Mouse (Mus musculus) splenic B cell, adult 2 months (primary cell): ENCODE data around the gene Gm27021.
A peak's percentile ranks its signal among the peaks of the same experiment; 100 is the strongest.

Experiments used
- DNase-seq: peaks from one replicate; pipeline ENCODE4 v3.0.0-alpha.2; 2011; ENCODE audit warnings: low read depth, low spot score
- H3K27me3 ChIP-seq: 2 replicates; pipeline ENCODE4 v1.6.1; 2012; ENCODE audit warnings: mild to moderate bottlenecking, low read length, moderate library complexity, mixed read lengths; ENCODE audit not compliant: control insufficient read depth, poor library complexity, insufficient read depth, severe bottlenecking
- H3K36me3 ChIP-seq: 2 replicates; pipeline ENCODE4 v1.6.1; 2012; ENCODE audit warnings: mild to moderate bottlenecking, low read length, moderate library complexity, mixed read lengths; ENCODE audit not compliant: control insufficient read depth, poor library complexity, insufficient read depth, severe bottlenecking

Gene Gm27021

DNA sequence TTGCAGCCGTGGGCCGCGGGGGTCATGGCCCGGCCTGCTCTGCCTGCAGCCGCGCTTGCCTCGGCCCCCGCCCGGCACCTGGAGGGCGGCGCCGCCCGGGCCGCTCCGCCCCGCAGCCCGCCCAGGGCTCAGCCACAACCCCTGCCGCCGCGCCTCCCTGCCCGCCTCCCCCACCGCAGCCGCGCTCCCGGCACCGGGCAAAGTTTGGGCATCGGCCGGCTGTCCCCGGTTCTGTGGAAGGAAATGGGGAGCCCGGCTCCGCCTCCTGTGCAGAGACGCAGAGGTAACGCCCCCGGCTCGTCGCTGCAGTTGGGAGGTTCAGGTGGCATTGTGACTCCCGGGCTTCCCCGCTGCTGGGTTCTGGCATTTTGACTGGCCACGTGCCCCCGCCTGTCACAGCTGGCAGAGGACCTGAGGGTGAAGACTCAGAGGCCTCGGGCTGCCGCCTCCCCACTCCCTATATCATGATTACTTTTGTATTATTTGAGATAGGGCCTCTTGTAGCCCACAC lies 33.5 kb downstream of the Gm27021 start:
- H3K36me3 ChIP-seq, result no peaks in the 10 kb centered on the region
- H3K27me3 ChIP-seq, result no peaks in the 10 kb centered on the region
- peak; percentile 59 for DNase-seq

DNA sequence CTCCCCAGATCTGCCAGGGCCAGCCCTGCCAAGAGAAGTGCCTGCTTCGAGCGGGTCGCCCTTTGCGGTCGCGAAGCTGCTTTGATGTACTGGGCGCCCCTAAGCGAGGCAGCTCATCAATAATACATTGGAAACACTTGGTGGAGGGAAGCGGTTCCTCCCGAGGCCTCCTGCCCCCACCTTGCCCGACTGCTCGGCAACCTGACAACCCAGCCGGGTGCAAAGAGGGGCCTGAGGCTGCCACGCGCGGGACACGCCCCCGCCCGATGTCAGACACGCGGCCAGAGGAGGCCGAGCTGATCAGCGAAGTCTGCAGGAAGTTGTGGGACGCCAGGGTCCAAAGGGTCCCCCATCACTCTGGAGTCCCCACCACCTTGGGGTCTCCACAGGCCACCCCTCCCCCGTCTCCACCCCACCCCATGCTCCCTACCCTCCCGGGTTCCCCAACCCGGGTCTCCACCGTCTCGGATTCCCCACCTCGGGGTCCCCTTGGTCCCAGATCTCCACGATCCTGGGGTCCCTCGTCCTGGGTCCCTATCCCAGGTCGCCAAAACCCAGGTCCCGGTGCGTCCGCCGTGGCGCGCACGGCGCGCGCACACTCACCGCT lies 34.1 kb downstream of the Gm27021 start:
- Histone ChIP-seq H3K36me3 (no peaks in the 10 kb centered on the region), H3K27me3 (no peaks in the 10 kb centered on the region)
- peak; percentile 12 for DNase-seq

DNA sequence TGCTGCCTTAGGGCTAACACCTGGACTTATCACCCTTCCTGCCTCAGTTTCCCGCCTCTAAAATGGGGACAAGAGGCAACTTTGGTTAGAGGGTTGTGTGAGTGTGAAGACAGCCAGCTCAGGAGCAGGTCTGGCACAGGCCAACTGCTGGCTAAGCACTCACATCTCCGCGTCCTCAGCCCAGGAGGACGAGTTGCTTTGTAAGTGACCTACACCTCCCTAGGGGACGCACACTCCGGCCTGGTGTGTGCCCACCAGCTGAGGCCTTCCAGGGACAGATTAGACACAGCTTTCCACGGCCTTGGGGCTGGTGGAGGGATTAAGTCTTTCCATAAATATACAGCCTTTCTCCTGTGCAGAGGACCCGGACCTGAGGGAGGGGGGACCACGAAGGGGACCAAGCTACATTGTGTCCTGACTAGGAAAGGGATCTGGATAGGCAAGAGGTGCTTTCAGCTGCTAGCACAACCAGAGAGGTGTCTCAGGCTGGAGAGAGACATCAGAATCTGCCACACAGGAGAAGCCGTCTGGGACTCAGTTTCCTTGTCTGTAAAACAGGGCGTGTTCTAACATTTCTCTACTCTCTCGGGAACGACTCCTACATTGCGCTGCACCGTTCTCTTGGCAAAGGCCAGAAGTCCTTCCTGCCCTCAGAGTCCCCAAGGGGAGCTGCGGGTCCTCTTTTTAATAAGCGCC lies 34.8 kb downstream of the Gm27021 start:
- DNase-seq, result no peak
- H3K27me3 ChIP-seq, result no peaks in the 10 kb centered on the region
- H3K36me3 ChIP-seq, result no peaks in the 10 kb centered on the region

DNA sequence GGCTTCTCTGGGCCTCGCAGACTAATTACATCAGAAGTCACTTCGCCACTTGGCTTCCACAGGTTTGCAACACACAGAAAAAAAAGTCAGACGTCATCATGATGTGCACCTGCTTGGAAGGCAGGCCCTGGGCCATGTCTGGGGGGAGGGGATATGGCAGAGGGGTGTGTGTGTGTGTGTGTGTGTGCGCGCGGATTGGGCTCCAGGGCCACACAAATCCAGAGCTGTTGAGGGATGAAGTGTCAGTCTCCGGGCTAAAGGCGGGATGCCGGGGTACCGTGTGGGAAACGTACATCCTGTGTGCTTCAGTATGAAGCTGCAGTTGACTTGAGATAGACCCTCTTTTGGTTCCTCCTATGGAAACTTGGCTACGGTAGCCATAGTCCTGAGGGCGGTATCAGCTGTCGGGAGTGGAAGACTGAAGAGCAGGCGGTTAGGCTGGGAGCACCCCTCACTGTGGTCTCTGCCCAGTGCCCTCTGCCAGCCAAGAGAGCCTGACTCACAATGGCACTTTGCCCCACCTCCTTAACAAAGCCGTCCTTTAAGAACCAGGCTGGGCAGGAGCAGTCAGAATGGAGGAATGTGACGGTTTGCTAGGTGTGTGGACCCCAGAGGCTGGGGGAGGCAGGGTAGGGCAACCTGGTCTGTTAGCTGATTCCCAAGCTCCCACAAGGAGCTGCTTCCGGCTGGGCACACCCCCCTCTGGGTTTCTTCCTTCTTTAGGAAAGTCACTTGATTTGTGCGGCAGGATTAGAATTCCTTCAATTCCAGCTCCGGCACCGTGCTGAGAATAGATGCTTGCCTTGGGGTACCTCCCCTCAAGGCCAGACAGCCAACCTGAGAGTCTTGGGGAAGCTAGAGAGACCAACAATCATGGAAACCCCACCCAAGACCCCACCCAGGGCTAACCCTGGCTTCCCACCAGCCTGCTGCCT lies 36.2 kb downstream of the Gm27021 start:
- Histone ChIP-seq H3K27me3 (no peaks in the 10 kb centered on the region), H3K36me3 (no peaks in the 10 kb centered on the region)
- no peak for DNase-seq

DNA sequence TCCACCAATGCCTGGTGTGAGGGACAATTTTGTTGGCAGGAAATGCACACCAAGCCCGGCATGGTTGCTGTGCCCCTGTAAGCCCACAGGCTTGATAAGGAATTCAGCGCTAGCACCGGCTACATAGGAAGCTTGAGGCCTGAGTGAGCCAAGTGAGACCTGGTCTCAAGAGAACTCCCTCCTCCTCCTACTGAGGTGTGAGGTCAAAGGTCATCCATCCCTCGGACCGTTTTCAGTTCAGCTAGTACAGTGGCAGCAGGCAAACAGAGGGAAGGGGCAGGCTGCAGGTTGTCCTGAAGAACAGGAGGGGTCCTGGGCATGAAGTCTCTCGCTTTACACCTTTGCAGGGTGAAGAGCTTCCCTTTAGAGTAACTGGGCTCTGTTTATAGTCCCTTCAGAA lies 37.0 kb downstream of the Gm27021 start:
- DNase-seq, result no peak
- H3K27me3 ChIP-seq, result no peaks in the 10 kb centered on the region
- H3K36me3 ChIP-seq, result no peaks in the 10 kb centered on the region

DNA sequence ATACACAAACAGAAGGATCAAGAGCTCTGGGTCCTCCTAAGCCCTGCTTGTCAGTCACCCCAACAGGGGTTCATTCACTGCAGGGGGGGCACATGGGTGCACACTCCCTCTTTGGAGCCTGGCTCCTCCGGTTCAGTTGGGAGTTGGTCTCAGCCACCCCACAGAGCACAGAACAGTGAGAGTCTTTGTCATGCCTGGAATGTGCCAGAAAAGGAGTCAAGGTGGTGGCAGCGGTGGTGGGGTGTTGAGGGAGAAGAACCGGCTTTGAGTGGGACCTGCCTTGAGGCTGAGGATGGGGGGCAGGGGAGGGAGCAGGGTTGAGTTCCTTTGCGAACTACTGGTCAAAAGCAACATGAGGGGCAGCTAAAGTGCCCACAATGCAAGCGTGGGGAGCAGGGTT lies 37.8 kb downstream of the Gm27021 start:
- Histone ChIP-seq H3K36me3 (no peaks in the 10 kb centered on the region), H3K27me3 (no peaks in the 10 kb centered on the region)
- no peak for DNase-seq

DNA sequence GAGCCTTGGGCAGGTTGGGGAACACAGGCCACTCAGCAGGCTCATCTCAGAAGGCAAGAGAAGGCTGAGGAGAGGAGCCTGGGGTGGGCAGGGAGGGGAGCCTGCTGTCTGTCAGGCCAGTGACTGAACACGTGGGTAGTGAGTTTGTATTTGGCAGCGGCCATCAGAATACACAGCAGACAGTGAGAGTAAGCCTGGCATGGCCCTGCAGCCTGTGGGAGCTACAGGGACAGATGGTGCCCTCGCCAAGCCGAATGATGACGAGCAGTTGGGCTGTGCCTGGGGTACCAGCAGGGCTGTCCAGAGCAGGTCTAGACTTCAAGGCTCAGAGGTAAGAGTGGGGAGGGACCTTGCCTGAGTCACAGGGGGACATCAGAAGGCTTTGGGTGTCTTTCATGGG lies 40.6 kb downstream of the Gm27021 start:
- Histone ChIP-seq H3K27me3 (no peaks in the 10 kb centered on the region), H3K36me3 (no peaks in the 10 kb centered on the region)
- no peak for DNase-seq

DNA sequence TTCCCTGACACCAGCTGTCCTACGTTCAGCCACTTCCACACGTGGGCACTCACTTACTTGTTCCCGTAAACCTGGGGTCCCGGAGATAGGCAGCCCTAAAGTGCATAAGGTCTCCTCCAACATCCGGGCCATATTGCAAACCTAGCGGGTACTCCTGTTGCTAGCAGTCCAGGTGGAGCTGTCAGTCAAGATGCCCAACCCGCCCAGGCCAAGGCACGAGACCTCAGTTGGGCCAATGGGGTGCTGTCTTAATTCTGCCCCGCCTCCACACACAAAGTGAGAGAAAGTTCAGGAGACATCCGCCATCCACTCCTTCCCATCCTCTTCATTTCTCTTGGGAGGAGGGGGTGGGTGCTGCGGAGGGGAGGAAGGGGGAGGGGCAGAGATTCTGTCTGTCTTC lies 41.4 kb downstream of the Gm27021 start:
- no peaks in the 10 kb centered on the region for H3K27me3 ChIP-seq
- no peaks in the 10 kb centered on the region for H3K36me3 ChIP-seq
- DNase-seq, result no peak

DNA sequence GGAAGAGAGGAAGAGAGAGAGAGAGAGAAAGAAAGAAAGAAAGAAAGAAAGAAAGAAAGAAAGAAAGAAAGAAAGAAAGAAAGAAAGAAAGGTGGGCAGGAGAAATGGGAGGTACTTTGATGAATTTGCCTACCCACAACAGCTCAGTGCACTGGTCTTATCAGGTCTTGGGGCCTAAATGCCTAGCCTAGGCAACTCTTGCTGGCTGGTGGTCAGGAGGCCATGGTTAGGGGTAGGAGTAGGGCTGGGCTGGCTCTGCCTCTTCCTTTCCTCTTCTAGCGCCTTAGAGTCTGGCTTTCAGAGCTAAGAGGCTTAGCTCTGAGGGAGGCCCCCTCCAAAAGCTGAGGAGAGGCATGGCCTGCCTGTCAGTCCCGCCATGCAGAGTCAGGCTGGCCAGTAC lies 44.3 kb downstream of the Gm27021 start:
- DNase-seq, result no peak
- Histone ChIP-seq H3K27me3 (no peaks in the 10 kb centered on the region), H3K36me3 (no peaks in the 10 kb centered on the region)

DNA sequence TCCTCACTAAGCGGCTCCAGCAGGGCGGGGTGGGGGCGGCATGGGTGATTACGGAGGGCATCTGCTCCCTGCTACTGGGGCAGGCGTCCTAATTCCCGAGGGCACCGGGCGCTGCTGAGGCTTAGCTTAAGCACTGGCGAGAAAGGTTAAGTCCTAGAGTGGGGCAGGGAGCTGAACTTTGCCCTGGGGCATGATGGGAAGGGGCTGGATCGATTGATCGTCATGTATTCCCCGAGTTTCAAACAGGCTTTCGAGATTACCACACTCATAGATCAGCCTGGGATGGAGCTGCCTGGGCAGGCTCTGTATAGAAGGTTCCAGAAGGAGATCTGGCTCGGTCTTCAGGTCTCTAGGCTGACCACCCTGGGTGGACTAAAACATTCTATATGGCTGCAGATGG lies 45.7 kb downstream of the Gm27021 start:
- Histone ChIP-seq H3K36me3 (no peaks in the 10 kb centered on the region), H3K27me3 (no peaks in the 10 kb centered on the region)
- no peak for DNase-seq

DNA sequence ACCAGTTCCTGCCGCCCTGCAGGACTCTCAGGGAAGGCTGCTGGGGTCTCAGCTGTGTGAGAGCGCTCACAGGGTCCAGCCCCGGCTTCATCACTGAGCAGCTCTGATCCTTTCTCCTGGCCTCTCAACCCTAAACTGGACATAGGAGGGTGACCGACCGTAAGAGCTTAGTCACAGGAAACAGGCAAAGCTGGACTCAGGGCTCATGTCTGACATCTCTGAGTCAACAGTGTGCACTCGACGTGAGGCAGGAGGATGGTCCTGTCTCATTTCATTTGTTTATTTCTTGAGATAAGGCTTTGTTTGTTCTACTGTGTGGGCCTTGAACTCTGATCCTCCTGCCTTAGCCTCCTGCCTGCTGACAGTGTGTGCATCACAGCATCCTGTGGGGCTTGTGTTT lies 47.4 kb downstream of the Gm27021 start:
- no peak for DNase-seq
- no peaks in the 10 kb centered on the region for H3K36me3 ChIP-seq
- no peaks in the 10 kb centered on the region for H3K27me3 ChIP-seq

DNA sequence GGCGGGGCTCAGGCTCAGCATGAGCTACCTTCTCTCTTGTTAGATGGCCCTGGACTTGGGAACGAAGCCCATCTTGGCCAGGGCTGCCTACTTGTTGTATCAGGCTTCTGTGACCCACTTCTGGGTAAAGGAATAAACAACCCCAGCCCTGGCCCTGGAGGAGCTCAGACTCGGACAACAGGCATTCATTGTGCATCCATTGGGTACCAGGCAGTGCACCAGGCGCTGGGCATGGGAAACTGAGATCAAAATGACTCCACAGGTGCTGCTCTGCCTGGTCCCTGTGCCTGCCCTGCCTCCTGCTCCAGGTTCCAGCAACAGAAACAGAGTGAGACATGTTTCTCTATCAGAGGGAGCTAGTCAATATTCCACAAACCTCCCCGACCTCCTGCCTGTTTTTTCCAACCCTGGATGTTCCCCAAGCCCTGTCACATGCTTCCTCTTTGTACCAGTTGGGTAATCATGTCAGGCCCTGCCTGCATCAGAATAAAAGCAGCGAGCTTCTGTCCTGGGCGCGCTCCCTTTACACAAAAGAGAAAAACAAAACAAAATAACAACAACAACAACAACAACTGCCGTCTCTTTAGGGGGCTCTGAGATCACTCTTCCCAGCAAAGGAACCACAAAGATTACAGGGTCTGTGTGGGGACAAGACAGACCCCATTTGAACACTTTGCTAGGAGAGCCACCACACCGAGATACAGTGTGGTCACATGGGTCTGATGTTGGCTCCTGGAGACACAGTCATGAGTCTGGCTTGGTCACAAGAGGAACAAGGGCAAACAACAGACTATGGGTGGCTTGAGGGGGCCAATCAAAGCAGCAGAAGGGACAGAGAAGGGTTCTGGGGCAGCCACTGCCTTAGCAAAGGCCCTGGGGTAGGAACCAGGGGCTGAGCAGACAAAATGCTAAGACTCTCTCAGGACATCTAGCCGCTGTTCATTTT lies 48.4 kb downstream of the Gm27021 start:
- no peak for DNase-seq
- Histone ChIP-seq H3K36me3 (no peaks in the 10 kb centered on the region), H3K27me3 (peaks cover under 1% of the 10 kb centered on the region; the same call in 1 of the 2 replicates)

DNA sequence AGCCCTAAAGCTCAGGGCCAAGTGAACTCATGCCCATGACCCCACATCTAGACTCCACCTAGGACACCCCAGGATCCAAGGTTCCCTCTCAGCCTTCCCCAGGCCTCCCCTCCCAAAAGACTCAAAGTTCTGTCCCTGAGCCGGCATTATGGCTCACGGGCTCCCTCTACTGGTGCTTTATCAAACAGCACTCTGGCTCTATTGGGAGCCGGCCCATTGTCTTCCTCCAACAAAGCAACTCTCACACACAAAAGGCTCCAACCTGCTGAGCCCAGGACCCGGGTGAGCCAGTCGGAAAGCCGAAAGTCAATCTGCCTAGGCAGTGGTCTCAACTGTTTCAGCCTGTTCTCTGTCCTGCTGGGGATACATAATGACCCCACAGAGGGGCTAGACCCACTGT lies 49.8 kb downstream of the Gm27021 start:
- peak; percentile 77 for DNase-seq
- Histone ChIP-seq H3K27me3 (peaks cover 1% of the 10 kb centered on the region; the same call in 1 of the 2 replicates), H3K36me3 (no peaks in the 10 kb centered on the region)
